Mouse (Mus musculus) embryonic stem cell, embryonic (primary cell): Measurements from ENCODE around the gene Acbd6.

Experiments
- CTCF ChIA-PET, 4 experiments: fragments of 300-600 bp in 2 of 4; fragments of 350-600 bp in 2 of 4; sonication (Branson Sonifier 250); formaldehyde crosslinking; loops; one replicate each; lab custom pipeline; 2022; ENCODE audit warnings: inconsistent platforms in 2 of 4; lab: Charles Lee
- POLR2A ChIA-PET, 4 experiments: fragments of 300-600 bp in 2 of 4; fragments of 350-600 bp in 2 of 4; sonication (Branson Sonifier 250); formaldehyde crosslinking; loops; one replicate each; lab custom pipeline; 2022; ENCODE audit warnings: antibody characterized with exemption in 4 of 4, inconsistent platforms in 1 of 4; lab: Charles Lee

Acbd6 gene

DNA sequence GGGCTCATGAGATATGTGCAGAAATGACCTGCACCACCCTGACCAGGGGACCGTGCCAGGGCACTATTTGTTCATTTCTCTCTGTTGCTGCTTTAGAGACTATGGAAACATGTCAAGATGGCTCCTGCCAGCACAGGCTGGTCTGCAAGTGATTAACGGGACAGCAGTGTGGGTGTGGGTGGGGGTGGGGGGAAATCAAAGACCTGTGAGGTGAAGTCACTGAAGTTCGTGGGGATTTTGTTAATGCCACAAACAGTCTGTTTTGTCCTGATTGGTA lies 24.3 kb upstream of the Acbd6 start:
- POLR2A ChIA-PET, result no interaction called here
- CTCF ChIA-PET, result no interaction called here

DNA sequence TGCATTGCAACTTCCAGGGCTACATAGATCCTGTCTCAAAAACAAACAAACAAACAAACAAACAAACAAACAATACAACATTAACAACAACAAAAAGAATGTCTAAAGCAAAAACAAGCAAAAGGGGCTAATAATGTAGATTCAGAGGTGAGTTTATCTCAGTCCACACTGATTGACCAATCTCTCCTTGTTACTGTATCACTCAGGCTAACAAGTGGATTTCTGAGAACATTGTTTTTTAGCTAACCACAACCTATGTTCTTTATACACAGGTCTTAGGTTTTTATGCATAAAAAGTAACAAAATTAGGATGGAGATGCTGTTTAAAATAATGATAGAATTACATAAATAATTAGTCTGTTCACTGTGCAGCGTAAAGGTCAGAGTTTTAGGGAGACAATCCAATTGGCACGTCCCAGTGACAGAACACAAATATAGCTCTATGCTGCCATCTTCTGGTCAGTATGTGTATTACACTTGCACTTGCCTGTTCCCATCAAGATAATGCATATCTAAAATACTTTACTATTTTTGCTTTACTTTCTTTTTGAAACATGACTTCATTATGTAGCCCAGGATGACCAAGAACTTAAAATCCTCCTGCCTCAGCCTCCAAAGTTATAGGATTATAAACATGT lies 20.8 kb upstream of the Acbd6 start:
- CTCF ChIA-PET, result interaction anchor here (0.5 to 1.9 kb wide), 20 partner anchors 10 to 751 kb away, joined by 3 to 12 read pairs (median 3); partner anchors contain the start of gene BC034090 (in 1 of the 4)
- POLR2A ChIA-PET, result interaction anchor here in 2 of 4 experiments (0.6 to 1.5 kb wide), 3 partner anchors 21 to 1498 kb away, joined by 3 to 4 read pairs (median 3); partner anchors contain the start of gene Acbd6 (in 1 of the 2)

DNA sequence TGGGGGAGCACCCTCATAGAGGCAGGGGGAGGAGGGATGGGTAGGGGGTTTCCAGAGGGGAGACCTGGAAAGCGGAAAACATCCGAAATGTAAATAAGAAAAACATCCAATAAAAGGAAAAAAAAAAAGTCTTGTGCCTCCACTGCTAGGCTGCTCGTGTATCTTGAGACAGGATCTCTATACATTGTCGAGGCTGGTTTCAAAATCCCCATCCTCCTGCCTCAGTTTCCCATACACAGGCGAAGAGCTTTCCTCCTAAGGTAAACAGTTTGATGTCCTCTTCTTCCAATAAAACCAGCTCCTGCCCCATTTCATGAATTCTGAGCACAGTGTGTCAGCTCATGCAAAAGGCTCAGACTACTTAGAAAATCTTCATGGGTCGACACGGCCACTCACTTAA lies 19.9 kb upstream of the Acbd6 start:
- POLR2A ChIA-PET, result interaction anchor here in 1 of 4 experiments (0.7 to 1.5 kb wide), 2 partner anchors 20 to 33 kb away, joined by 3 to 4 read pairs; partner anchors contain the start of gene Acbd6

DNA sequence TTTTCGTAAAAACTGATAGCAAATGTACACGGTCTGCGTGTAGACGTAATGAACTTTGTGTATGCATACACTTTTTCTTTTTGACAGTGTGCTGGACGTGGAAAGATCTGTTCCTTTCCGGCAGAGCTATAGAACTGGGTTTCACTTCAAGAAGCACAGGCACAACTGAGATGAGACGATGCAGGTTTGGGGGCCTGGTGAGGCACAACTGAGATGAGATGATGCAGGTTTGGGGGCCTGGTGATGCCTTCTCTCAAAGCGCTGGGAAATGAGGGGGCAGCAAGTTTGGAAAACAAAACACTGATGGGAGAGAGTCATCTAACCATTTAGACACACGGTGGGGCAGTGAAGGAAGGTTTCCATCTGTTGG lies 293 bp upstream of the Acbd6 start:
- ChIA-PET POLR2A (interaction anchor here (0.6 to 2.0 kb wide), 35 partner anchors 10 to 916 kb away, joined by 3 to 11 read pairs (median 4); partner anchors contain the start of genes Ier5 (in 2 of the 4), BC034090 (in 1 of the 4), Cep350 (in 1 of the 4) and Qsox1 (in 1 of the 4)), CTCF (interaction anchor here in 2 of 4 experiments (0.9 to 2.9 kb wide), 6 partner anchors 10 to 486 kb away, joined by 3 to 10 read pairs (median 3); no protein-coding TSS in a partner anchor)

More for the DNA sequence above, 19.9 kb upstream of the Acbd6 start:
- CTCF ChIA-PET, result interaction anchor here in 2 of 4 experiments (1.0 to 1.9 kb wide), 5 partner anchors 25 to 752 kb away, joined by 3 to 12 read pairs (median 3); no protein-coding TSS in a partner anchor

DNA sequence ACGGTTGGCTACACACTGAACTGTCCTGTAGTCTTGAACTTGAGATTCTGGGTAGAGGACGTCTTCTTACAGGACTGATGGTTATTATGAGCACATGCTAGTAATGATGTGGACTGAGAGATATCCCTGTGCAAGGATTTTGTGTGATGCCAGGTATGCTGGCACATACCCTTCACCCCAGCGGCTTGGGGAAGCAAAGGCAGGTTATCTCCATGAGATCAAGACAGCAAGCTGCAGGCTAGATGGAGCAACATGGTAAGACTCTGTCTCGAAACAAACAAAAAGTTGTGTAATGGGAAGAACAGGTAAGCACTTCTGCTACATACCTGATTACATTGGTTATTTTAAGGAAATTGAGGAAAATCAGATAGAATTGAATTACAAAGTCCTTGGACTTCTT lies 2.1 kb downstream of the Acbd6 start:
- ChIA-PET CTCF (interaction anchor here in 2 of 4 experiments (0.5 to 2.9 kb wide), 2 partner anchors 16 to 103 kb away, joined by 3 to 10 read pairs; no protein-coding TSS in a partner anchor), POLR2A (no interaction called here)

DNA sequence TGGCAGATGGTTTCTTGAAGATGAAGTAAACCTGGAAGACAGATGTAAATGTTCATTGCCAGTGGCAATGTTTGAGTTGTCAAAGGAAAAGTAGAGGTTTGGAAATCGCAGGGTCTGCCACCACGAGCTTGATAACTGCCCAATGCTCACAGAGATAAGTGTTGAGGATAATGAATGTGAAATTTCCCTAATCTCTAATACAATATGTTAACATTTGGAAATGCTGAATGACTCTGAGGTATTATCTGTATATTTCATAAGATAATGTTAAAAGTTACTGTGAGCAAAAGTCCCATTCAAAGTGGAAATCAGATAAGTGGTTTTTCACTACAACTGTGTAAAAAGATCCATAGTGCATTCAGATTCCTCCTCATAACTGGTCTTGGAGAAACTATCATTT lies 2.8 kb downstream of the Acbd6 start:
- CTCF ChIA-PET, result no interaction called here
- POLR2A ChIA-PET, result no interaction called here

DNA sequence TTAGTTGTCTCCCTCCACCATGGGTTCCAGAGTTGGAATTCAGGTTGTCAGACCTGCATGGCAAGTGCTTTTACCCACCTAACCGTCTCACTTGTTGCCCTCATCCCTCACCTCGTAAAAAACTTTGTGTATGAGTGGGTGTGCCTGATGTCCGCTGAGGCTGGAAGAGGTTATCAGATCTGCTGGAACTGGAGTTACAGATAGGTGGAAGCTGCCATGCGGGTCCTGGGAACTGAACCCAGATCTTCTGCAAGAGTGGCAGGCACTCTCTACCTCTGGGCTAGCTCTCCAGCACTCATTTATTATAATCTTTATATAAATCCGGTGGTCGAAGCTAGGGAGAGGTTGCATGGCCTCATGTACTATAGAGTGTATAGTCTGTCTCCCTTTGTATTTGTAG lies 4.3 kb downstream of the Acbd6 start:
- ChIA-PET POLR2A (no interaction called here), CTCF (interaction anchor here in 2 of 4 experiments (0.6 to 2.5 kb wide), 3 partner anchors 14 to 216 kb away, joined by 3 to 8 read pairs (median 6); no protein-coding TSS in a partner anchor)

DNA sequence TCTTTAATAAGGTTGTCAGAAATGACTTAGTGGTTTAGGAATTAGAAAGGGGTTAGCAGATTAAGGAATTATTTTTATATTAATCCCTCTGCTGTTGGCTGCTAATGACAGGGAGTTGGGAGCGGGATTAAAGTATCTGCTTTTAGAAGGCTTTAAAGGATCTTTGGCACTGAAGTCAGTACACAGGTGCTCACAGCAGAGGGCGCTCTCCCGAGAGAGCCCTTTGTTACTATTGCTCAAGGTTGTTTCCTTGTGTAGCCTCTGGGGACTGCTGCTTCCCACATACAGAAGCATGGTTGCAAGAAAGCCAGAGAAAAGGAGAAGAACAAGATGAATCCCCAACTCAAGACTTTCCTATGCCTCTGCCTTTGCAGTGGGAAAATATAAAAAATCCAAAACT lies 6.8 kb downstream of the Acbd6 start:
- ChIA-PET POLR2A (interaction anchor here in 1 of 4 experiments (1.1 kb wide), 1 partner anchor 55 kb away, joined by 3 read pairs; no protein-coding TSS in a partner anchor), CTCF (interaction anchor here in 3 of 4 experiments (0.5 to 2.5 kb wide), 4 partner anchors 11 to 122 kb away, joined by 3 to 8 read pairs (median 3); no protein-coding TSS in a partner anchor)

DNA sequence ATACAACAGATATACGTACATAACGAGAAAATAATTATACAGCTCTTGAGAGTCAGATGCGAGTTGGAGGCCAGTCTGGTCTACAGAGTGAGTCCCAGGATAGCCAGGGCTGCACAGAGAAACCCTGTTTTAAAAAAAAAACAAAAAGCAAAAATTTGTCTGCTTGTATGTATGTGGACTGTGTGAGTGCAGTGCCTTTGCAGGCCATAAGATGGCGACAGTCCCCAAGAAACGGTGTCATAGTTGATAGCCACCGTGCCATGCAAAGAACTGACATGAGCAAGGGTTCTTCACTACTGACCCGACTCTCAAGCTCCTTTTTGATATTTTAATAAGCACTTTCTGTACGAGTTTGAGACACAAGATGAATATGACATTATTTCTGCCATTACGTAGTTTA lies 10.2 kb downstream of the Acbd6 start:
- POLR2A ChIA-PET, result interaction anchor here in 2 of 4 experiments (0.5 to 1.5 kb wide), 2 partner anchors 10 to 639 kb away, joined by 5 to 6 read pairs; partner anchors contain the start of gene Acbd6 (in 1 of the 2)
- CTCF ChIA-PET, result interaction anchor here in 2 of 4 experiments (0.5 to 1.9 kb wide), 2 partner anchors 10 to 125 kb away, joined by 3 to 7 read pairs; partner anchors contain the start of gene Acbd6 (in 1 of the 2)

DNA sequence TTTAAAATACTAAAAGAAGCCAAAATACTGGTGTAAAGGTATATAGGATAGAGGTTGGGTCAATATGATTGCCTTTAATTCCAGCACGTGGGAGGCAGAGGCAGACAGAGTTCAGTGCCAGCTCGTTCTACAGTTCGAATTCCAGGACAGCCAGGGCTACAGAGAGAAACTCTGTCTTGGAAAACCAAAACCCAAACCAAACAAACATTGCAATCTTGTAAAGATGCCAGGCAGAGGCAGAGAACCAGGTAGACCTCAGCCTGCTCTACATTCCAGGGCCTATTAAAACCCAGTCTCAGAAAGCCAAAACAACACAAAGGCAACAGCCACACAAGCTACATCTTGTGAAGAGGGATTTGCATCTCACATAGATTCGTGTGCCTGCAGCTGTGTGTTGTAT lies 11.4 kb downstream of the Acbd6 start:
- ChIA-PET CTCF (interaction anchor here in 2 of 4 experiments (0.7 to 0.9 kb wide), 2 partner anchors 9 to 42 kb away, joined by 3 to 4 read pairs; no protein-coding TSS in a partner anchor), POLR2A (interaction anchor here in 2 of 4 experiments (0.7 to 1.6 kb wide), 2 partner anchors 11 kb away, joined by 3 read pairs; partner anchors contain the start of gene Acbd6 (in 2 of the 2))

DNA sequence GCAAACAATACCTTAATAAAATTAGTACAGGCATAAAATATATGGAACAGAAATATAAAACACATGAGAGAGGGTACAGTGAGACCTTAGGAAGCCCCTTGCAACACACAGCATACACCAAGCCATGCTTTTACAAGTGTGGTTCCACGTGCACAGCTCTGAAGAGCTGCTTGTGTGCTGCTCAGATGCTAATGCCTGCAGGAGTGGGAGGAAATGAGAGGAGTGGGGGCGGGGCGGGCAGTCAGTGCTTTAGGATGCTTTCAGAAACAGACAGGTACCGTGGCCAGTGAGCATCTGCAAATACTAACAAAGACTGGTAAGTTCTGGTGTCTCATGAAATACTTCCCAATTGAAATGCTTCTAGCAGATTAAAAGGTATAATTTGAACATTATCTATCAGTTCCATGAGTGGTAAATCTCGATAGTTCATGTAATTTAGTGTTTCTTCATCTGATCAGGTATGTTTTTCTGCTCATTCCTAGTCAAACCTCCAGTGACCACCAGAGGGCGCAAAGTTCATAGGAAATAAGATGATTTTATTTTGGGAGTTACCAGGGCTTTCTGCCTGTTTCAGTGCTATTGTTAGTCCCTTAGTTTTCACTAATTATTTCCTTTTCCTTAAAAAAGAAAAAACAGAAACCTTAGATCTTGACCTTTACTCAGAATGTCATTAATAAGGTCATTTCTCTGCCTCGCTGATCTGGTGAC lies 17.2 kb downstream of the Acbd6 start:
- CTCF ChIA-PET, result interaction anchor here in 2 of 4 experiments (0.8 to 1.4 kb wide), 4 partner anchors 16 to 208 kb away, joined by 3 to 10 read pairs (median 3); partner anchors contain the start of gene Acbd6 (in 1 of the 2)

DNA sequence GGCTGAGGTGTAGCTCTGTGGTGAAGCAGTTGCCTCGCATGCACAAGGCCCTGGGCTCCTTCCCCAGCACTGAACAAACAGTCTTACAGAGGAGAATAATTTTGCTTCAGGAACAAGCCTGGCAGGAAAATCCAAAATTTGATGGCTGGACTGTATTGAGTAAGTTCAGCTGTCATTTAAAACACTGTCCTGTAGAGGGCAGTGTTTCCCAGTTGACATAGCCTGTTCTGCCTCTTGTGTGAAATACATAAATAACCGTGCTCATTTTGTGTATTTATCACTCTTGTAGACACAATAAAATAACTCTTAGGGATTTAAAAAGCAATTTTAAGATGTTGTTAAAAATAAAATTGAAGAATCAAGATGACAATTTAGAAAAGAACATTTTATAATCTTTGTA lies 18.5 kb downstream of the Acbd6 start:
- ChIA-PET CTCF (interaction anchor here (0.5 to 1.7 kb wide), 22 partner anchors 10 to 504 kb away, joined by 3 to 10 read pairs (median 4); partner anchors contain the start of gene Acbd6 (in 1 of the 4)), POLR2A (interaction anchor here in 1 of 4 experiments (0.8 kb wide), 1 partner anchor 18 kb away, joined by 3 read pairs; the partner anchor contains the start of gene Acbd6)

More for the DNA sequence above, 17.2 kb downstream of the Acbd6 start:
- POLR2A ChIA-PET, result interaction anchor here in 1 of 4 experiments (1.5 kb wide), 1 partner anchor 17 kb away, joined by 3 read pairs; the partner anchor contains the start of gene Acbd6

DNA sequence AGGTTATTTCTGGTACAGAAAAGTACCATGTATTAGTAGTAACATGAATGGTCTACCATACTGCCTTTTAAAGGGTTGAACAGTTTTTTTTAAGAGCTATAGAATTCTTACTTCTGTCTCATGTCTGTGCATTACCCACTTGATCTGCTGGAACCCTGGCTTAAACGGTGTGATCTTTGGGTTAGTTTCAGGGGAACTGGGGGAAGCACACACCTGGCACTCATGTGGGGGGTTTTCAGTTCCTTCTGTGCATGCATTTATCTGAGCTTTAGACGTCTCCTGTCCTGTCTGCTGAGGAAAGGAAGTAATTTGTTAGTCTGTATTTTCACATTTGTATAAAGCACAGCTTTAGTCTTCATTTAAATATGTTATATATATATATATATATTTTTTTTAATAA lies 19.4 kb downstream of the Acbd6 start:
- ChIA-PET CTCF (interaction anchor here in 2 of 4 experiments (0.8 to 1.7 kb wide), 5 partner anchors 15 to 145 kb away, joined by 3 to 9 read pairs (median 4); no protein-coding TSS in a partner anchor), POLR2A (no interaction called here)

DNA sequence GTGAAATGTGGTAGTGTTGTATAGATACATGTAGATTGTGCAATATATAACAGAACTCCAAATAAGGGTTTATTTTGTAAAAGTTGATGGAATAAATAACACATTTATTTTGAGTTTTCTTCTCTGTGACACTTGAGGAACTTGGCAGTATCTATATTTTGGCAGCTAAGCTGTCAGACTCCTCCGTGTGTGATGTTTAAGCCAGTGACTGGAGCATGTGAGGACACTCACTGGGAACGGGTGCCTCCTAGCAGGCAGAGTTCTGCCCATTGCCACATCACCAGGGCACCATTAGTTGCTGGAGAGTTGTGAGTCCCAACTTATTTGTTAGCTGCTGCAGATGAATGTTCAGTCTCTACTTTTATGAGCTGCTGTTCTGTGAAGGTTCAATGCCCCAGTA lies 30.0 kb downstream of the Acbd6 start:
- ChIA-PET POLR2A (no interaction called here), CTCF (interaction anchor here in 1 of 4 experiments (0.6 kb wide), 1 partner anchor 140 kb away, joined by 5 read pairs; no protein-coding TSS in a partner anchor)

DNA sequence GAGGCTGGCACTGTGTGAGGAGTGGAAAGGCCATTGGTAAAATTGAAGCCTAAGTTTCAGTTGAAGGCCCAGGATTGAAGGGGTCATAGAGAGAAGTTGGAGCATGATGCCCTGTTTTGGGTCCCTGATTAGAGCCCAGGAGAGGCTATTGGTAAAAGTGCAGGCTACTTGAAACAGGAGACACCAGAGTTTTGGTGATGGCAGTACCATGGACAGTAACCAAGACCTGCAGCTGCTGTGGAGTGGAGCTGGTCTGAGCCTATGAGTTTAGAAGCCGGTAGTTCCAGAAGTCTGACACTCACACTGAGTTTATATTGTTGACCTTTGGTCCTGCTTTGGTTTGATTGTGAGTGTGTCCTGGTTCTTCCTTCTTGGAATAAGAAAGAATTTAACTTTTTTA lies 36.2 kb downstream of the Acbd6 start:
- POLR2A ChIA-PET, result interaction anchor here in 1 of 4 experiments (1.5 kb wide), 1 partner anchor 8 kb away, joined by 3 read pairs; no protein-coding TSS in a partner anchor
- CTCF ChIA-PET, result interaction anchor here in 3 of 4 experiments (0.6 to 2.3 kb wide), 7 partner anchors 17 to 971 kb away, joined by 3 to 15 read pairs (median 3); no protein-coding TSS in a partner anchor

DNA sequence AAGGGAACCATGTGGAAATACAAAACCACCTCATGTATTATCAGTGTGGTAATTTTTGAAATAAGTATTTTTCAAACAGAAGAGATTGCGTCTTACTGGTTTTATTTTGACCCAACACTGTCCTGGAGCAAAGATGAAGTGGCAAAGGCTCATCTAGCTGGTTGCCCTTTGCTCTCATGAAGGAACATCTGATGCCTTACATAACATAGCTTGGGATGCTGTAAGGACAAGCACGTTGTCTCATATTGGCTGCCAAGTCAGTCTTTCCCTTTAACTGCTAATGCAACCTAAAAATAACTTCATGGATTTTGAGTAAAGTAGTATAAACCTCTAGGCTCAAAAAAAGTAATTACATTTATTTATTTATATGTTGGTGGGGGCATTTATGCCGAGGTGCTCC lies 38.7 kb downstream of the Acbd6 start:
- CTCF ChIA-PET, result no interaction called here

DNA sequence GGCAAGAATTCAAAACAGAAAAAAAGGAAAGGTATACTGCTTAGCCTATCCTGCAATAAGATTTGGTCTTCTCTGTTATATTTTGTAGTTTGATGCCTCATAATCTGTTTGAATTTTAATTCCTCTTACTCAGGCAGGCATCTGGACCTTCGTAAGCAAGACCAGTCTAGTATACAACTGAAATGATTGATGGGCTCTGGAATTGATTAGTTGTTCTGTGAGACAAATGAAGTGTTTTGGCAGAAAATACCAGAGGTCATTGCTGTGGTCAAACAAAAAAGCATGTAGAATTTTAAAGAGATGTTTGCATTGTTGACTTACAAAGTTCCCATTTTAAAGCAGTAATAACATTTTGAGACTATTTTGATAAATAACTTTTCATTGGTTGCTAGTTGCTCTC lies 46.8 kb downstream of the Acbd6 start:
- POLR2A ChIA-PET, result no interaction called here
- CTCF ChIA-PET, result no interaction called here

More for the DNA sequence above, 38.7 kb downstream of the Acbd6 start:
- POLR2A ChIA-PET, result no interaction called here
